Mouse (Mus musculus): ENCODE results near the gene Chrna3. TPM values are rescaled to one million over a fixed set of nuclear protein-coding genes. Genes with fewer than 3 reads are reported as not detected.

Gene Chrna3
- total RNA-seq (2012; rRNA removed) (not detected in 2 replicates), polyA plus RNA-seq (2012; ENCODE audit: insufficient read depth in 1 of 2, insufficient read length in 2 of 2, low read depth in 1 of 2, low replicate concordance in 2 of 2, missing spikeins in 1 of 2) (not detected)

DNA sequence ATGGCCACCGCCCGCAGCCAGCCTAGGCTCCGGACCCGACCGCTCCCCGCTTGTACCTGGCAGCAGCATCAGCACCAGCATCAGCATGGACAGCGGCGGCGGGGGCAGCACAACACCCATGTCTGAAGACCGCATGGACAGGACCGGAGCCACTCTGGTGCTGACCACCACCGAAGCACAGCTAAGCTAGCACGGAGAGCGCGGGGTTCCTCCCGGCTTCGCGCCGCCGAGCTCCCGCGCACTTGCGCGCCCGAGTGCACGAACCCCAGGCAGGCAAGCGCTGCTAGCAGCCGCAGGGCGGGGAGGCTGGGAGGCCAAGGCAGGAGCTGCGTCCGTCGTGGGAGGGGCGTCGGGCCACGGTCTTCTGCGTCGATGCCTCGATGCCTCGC, at the start of gene Chrna3:
Chrna3 (minus strand) TSS at position 288 of the 389 bp plus-strand sequence.
- Histone ChIP-seq H3K4me1 (ENCODE audit: control insufficient read depth in 1 of 2, insufficient read depth in 2 of 2, low read length in 2 of 2) (no peaks in the 10 kb centered on the region; a peak in 1 of 4 replicates), H3K36me3 (ENCODE audit: control insufficient read depth in 1 of 2, insufficient read depth in 2 of 2, low read length in 2 of 2) (no peaks in the 10 kb centered on the region), H3K79me2 (ENCODE audit: control insufficient read depth, insufficient read depth, low read length, poor library complexity) (no peaks in the 10 kb centered on the region), H3K9me3 (replicated peaks; ENCODE audit: insufficient read depth, low read length) (no peaks in the 10 kb centered on the region), H3K27me3 (ENCODE audit: control insufficient read depth in 1 of 2, insufficient read depth in 2 of 2, low read length in 2 of 2) (peaks cover 0 to 3% of the 10 kb centered on the region in 2 experiments; a peak in 1 of 4 replicates), H3K4me3 (ENCODE audit: control insufficient read depth in 1 of 2, insufficient read depth in 1 of 2, low read depth in 2 of 2, low read length in 2 of 2) (no peak within 1 kb of the TSS), H3K9ac (ENCODE audit: control insufficient read depth, low read depth, low read length, poor library complexity, severe bottlenecking) (no peak within 1 kb of the TSS), H3K27ac (ENCODE audit: control insufficient read depth, low read depth, low read length) (no peak within 1 kb of the TSS)
- TF ChIP-seq MEF2A (IDR thresholded peaks at IDR 0.05; ENCODE audit: extremely low read depth, insufficient replicate concordance, low read depth, low read length, poor library complexity, severe bottlenecking) (no peak), MAX (IDR thresholded peaks at IDR 0.05; ENCODE audit: low read length) (no peak), MAFK (IDR thresholded peaks at IDR 0.05; ENCODE audit: borderline replicate concordance, low read depth, low read length) (no peak), CHD1 (IDR thresholded peaks at IDR 0.05; ENCODE audit: low read depth, low read length) (no peak), RAD21 (IDR thresholded peaks at IDR 0.05; ENCODE audit: low read depth, low read length) (no peak), JUND (IDR thresholded peaks at IDR 0.05; ENCODE audit: low read depth, low read length) (no peak), TAL1 (IDR thresholded peaks at IDR 0.05; ENCODE audit: low read length) (no peak), MYB (IDR thresholded peaks at IDR 0.05; ENCODE audit: low read depth, low read length) (no peak), KAT2A (conservative IDR thresholded peaks at IDR 0.05; ENCODE audit: low read depth, low read length) (no peak), ZNF384 (IDR thresholded peaks at IDR 0.05; ENCODE audit: low read depth, low read length) (no peak), UBTF (IDR thresholded peaks at IDR 0.05; ENCODE audit: borderline replicate concordance, insufficient read depth, low read depth, low read length) (no peak), ZKSCAN1 (IDR thresholded peaks at IDR 0.05; ENCODE audit: low read depth, low read length) (no peak), NRF1 (IDR thresholded peaks at IDR 0.05; ENCODE audit: insufficient read depth, low read depth, low read length, poor library complexity, severe bottlenecking) (no peak), TBP (IDR thresholded peaks at IDR 0.05; ENCODE audit: low read depth, low read length) (no peak), SMC3 (IDR thresholded peaks at IDR 0.05; ENCODE audit: low read depth, low read length) (no peak), ZMIZ1 (IDR thresholded peaks at IDR 0.05; ENCODE audit: low read depth, low read length) (no peak), TCF12 (IDR thresholded peaks at IDR 0.05; ENCODE audit: low read depth, low read length) (no peak), ZC3H11A (IDR thresholded peaks at IDR 0.05; ENCODE audit: low read depth, low read length) (no peak), EP300 (IDR thresholded peaks at IDR 0.05; ENCODE audit: low read depth in 1 of 2, low read length in 2 of 2) (no peak), USF2 (IDR thresholded peaks at IDR 0.05; ENCODE audit: borderline replicate concordance in 1 of 2, insufficient read depth in 1 of 2, low read depth in 1 of 2, low read length in 2 of 2) (no peak)
- DNase-seq (ENCODE audit: low read depth, low spot score), result no peak

DNA sequence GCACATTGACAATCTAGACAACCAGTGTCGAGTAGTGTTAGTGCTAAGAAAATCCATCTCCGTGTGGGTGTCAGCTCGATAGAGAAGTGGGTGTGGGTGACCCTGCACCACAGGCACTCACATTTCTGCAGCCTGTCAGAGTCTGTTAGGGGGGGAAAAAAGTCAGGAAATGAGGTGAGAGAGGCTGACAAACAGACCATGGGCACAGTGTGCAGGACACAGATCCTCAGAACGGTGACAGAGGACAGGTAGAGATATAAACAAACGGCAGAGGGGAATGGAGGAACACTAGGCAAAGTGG, 41.6 kb upstream of the Chrna3 start:
- Histone ChIP-seq H3K79me2 (ENCODE audit: control insufficient read depth, insufficient read depth, low read length, poor library complexity) (no peaks in the 10 kb centered on the region), H3K4me1 (ENCODE audit: control insufficient read depth in 1 of 2, insufficient read depth in 2 of 2, low read length in 2 of 2) (peaks cover 0 to 7% of the 10 kb centered on the region in 2 experiments; a peak in 1 of 4 replicates), H3K9me3 (replicated peaks; ENCODE audit: insufficient read depth, low read length) (no peaks in the 10 kb centered on the region), H3K27ac (ENCODE audit: control insufficient read depth, low read depth, low read length) (no peak overlapping the region), H3K9ac (ENCODE audit: control insufficient read depth, low read depth, low read length, poor library complexity, severe bottlenecking) (no peak overlapping the region), H3K36me3 (ENCODE audit: control insufficient read depth in 1 of 2, insufficient read depth in 2 of 2, low read length in 2 of 2) (peaks cover 0 to 3% of the 10 kb centered on the region in 2 experiments; a peak in 1 of 4 replicates), H3K27me3 (ENCODE audit: control insufficient read depth in 1 of 2, insufficient read depth in 2 of 2, low read length in 2 of 2) (no peaks in the 10 kb centered on the region), H3K4me3 (ENCODE audit: control insufficient read depth in 1 of 2, insufficient read depth in 1 of 2, low read depth in 2 of 2, low read length in 2 of 2) (no peak overlapping the region)
- TF ChIP-seq USF2 (IDR thresholded peaks at IDR 0.05; ENCODE audit: borderline replicate concordance in 1 of 2, insufficient read depth in 1 of 2, low read depth in 1 of 2, low read length in 2 of 2) (no peak), TCF12 (IDR thresholded peaks at IDR 0.05; ENCODE audit: low read depth, low read length) (no peak), MAFK (IDR thresholded peaks at IDR 0.05; ENCODE audit: borderline replicate concordance, low read depth, low read length) (no peak), NRF1 (IDR thresholded peaks at IDR 0.05; ENCODE audit: insufficient read depth, low read depth, low read length, poor library complexity, severe bottlenecking) (no peak), SIN3A (IDR thresholded peaks at IDR 0.05; ENCODE audit: low read length) (no peak), CHD2 (IDR thresholded peaks at IDR 0.05; ENCODE audit: low read length) (no peak), EP300 (IDR thresholded peaks at IDR 0.05; ENCODE audit: low read depth in 1 of 2, low read length in 2 of 2) (no peak), CTCF (IDR thresholded peaks at IDR 0.05 in 2 of 3, conservative IDR thresholded peaks at IDR 0.05 in 1 of 3; ENCODE audit: control insufficient read depth in 1 of 3, insufficient read depth in 1 of 3, low read depth in 2 of 3, low read length in 3 of 3, poor library complexity in 1 of 3, severe bottlenecking in 1 of 3) (no peak), BHLHE40 (IDR thresholded peaks at IDR 0.05; ENCODE audit: borderline replicate concordance, low read depth, low read length) (no peak), GATA1 (IDR thresholded peaks at IDR 0.05; ENCODE audit: low read depth, low read length) (no peak), HCFC1 (IDR thresholded peaks at IDR 0.05; ENCODE audit: low read depth, low read length) (no peak), SMC3 (IDR thresholded peaks at IDR 0.05; ENCODE audit: low read depth, low read length) (no peak), MAZ (IDR thresholded peaks at IDR 0.05; ENCODE audit: low read depth, low read length) (no peak), UBTF (IDR thresholded peaks at IDR 0.05; ENCODE audit: borderline replicate concordance, insufficient read depth, low read depth, low read length) (no peak), USF1 (IDR thresholded peaks at IDR 0.05; ENCODE audit: low read depth, low read length) (no peak)
- no peak for DNase-seq (ENCODE audit: low read depth, low spot score)

All from MEL (cell line).